Mouse (Mus musculus): ENCODE data around the gene Hist1h2bp.

- TF ChIP-seq CTCF (IDR thresholded peaks at IDR 0.05; ENCODE audit: extremely low read depth, insufficient read depth, insufficient read length, insufficient replicate concordance) (no peak), POLR2A (IDR thresholded peaks at IDR 0.05; ENCODE audit: low read depth, low read length) (no peak)
Measured at GRCm38 (mm10) chr13:21745006-21745405, 42.3 kb upstream of the Hist1h2bp start.

Measured in spleen, adult 2 months (tissue).